Mouse (Mus musculus): ENCODE data around the gene Cyp2t4.

Cyp2t4 gene

GRCm38 (mm10) chr7:27153205-27153764, at the start of gene Cyp2t4:
Cyp2t4 (plus strand) TSS chr7:27153714.
- DNase-seq (ENCODE audit: low spot score) = no peak

GRCm38 (mm10) chr7:27104882-27105281, 48.6 kb upstream of the Cyp2t4 start:
- DNase-seq (ENCODE audit: low spot score) = no peak

GRCm38 (mm10) chr7:27110327-27110726, 43.2 kb upstream of the Cyp2t4 start:
- no peak for DNase-seq (ENCODE audit: low spot score)

- DNase-seq (ENCODE audit: low spot score) = no peak
Observed at GRCm38 (mm10) chr7:27111038-27111437, 42.5 kb upstream of the Cyp2t4 start.

GRCm38 (mm10) chr7:27111987-27112386, 41.5 kb upstream of the Cyp2t4 start:
- DNase-seq (ENCODE audit: low spot score) = no peak

GRCm38 (mm10) chr7:27118033-27118511, 35.4 kb upstream of the Cyp2t4 start:
- no peak for DNase-seq (ENCODE audit: low spot score)

- DNase-seq (ENCODE audit: low spot score) = no peak
Observed at GRCm38 (mm10) chr7:27119676-27120075, 33.8 kb upstream of the Cyp2t4 start, which contains the start of gene Cyp2f2. Cyp2f2 (plus strand) TSS chr7:27119909.

GRCm38 (mm10) chr7:27124305-27124832, 29.1 kb upstream of the Cyp2t4 start:
- DNase-seq (ENCODE audit: low spot score) = no peak

GRCm38 (mm10) chr7:27124969-27125368, 28.5 kb upstream of the Cyp2t4 start:
- DNase-seq (ENCODE audit: low spot score) = no peak

- DNase-seq (ENCODE audit: low spot score) = no peak
Observed at GRCm38 (mm10) chr7:27128162-27128561, 25.4 kb upstream of the Cyp2t4 start.

- DNase-seq (ENCODE audit: low spot score) = no peak
Observed at GRCm38 (mm10) chr7:27128946-27129345, 24.6 kb upstream of the Cyp2t4 start.

GRCm38 (mm10) chr7:27129811-27130210, 23.7 kb upstream of the Cyp2t4 start:
- DNase-seq (ENCODE audit: low spot score) = no peak

- no peak for DNase-seq (ENCODE audit: low spot score)
Observed at GRCm38 (mm10) chr7:27130521-27131370, 22.8 kb upstream of the Cyp2t4 start.

- no peak for DNase-seq (ENCODE audit: low spot score)
Observed at GRCm38 (mm10) chr7:27131387-27131786, 22.1 kb upstream of the Cyp2t4 start.

GRCm38 (mm10) chr7:27132588-27132987, 20.9 kb upstream of the Cyp2t4 start:
- peak; percentile 54 for DNase-seq (ENCODE audit: low spot score)

GRCm38 (mm10) chr7:27133156-27133555, 20.4 kb upstream of the Cyp2t4 start:
- peak; percentile 27 for DNase-seq (ENCODE audit: low spot score)

- DNase-seq (ENCODE audit: low spot score) = no peak
Observed at GRCm38 (mm10) chr7:27133757-27134156, 19.8 kb upstream of the Cyp2t4 start.

- no peak for DNase-seq (ENCODE audit: low spot score)
Observed at GRCm38 (mm10) chr7:27136410-27136996, 17.0 kb upstream of the Cyp2t4 start.

GRCm38 (mm10) chr7:27156005-27156404, 2.5 kb downstream of the Cyp2t4 start:
- DNase-seq (ENCODE audit: low spot score) = no peak

GRCm38 (mm10) chr7:27158171-27158570, 4.7 kb downstream of the Cyp2t4 start:
- no peak for DNase-seq (ENCODE audit: low spot score)

GRCm38 (mm10) chr7:27159256-27159655, 5.7 kb downstream of the Cyp2t4 start:
- no peak for DNase-seq (ENCODE audit: low spot score)

GRCm38 (mm10) chr7:27159882-27160281, 6.4 kb downstream of the Cyp2t4 start:
- DNase-seq (ENCODE audit: low spot score) = peak; percentile 89

GRCm38 (mm10) chr7:27160921-27161320, 7.4 kb downstream of the Cyp2t4 start:
- DNase-seq (ENCODE audit: low spot score) = no peak
